ENCODE assay signal across 11 mouse cellular contexts in the genomic region with DNA sequence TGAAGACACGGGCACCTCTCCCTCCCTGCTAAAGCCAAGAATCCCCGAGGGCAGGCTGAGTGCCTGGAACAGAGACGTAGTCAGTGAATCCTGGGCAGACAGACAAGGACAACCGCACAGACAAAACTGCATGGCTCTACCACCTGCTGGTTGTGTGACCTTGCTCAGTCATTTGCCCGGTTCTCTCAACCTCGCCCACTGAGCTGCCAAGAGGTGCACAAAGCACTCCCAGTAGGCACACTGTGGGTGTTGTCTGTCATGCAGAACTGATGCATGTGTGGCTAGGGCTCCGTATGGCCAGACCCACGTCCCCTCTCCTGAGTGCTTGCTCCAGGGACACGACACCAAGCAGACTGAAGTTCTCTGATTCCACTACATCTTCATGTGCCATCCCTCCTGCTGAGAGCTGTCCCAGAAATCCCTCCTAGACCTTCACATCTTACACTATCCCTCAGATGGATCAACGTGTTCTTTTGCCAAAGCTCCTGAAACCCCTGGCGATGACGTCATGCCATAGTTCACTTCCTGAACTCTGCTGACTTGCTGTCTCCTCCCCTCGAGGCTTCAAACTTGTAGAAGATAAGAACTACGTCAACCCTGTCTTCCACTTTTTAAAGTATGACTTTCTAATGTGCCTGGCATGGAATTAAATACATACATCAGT. TPM values are rescaled to one million over a fixed set of nuclear protein-coding genes. Genes with fewer than 3 reads are reported as not detected.
DNase-seq lines count a peak whose midpoint lies in the region; ATAC-seq and TF ChIP-seq lines count a peak whose summit lies in the region.
"Had no signal": no experiment of that assay in that cellular context is flagged by ENCODE, and none has a peak within 500 bp of the region (broad histone marks: within the 10 kb centered on the region; RNA-seq: fewer than 3 reads in every experiment).

No protein-coding gene starts in this region.

- TF ChIP-seq POLR2A in CH12.LX (IDR thresholded peaks at IDR 0.05; ENCODE audit: low read depth, low read length): no peak

- peak; percentile 43 for DNase-seq in embryonic facial prominence, embryonic 14.5 days (ENCODE audit: low spot score)
- no peak for DNase-seq in embryonic facial prominence, embryonic 10.5 days (ENCODE audit: low spot score)
- peak; percentile 1 for DNase-seq in CH12.LX (ENCODE audit: extremely low read depth)
- DNase-seq in right cerebral cortex, postnatal 36 days (ENCODE audit: low spot score in 2 of 2): no peak
- no peak for DNase-seq in thymus, postnatal 14 days

- peaks cover 58% of the 10 kb centered on the region for H3K36me3 ChIP-seq in embryonic facial prominence, embryonic 14.5 days (ENCODE audit: control insufficient read depth, insufficient read depth, low read length)
- H3K36me3 ChIP-seq in embryonic facial prominence, embryonic 10.5 days (replicated peaks): peaks cover 58% of the 10 kb centered on the region
- peaks cover 27% of the 10 kb centered on the region for H3K36me3 ChIP-seq in intestine, embryonic 15.5 days
- H3K36me3 ChIP-seq in intestine, postnatal 0 days (ENCODE audit: control insufficient read depth, insufficient read depth): peaks cover 41% of the 10 kb centered on the region
- no peaks in the 10 kb centered on the region for H3K36me3 ChIP-seq in CH12.LX (replicated peaks in 1 of 2; ENCODE audit: control insufficient read depth in 1 of 2, insufficient read depth in 1 of 2, low read length in 1 of 2)
- H3K36me3 ChIP-seq: midbrain, embryonic 12.5 days had no signal

- 0 out of 2 replicates have a peak, but pooled peaks have one; percentile 23 for ATAC-seq in embryonic facial prominence, embryonic 14.5 days (ENCODE audit: low read depth)
- peak; percentile 37; the same call in 1 of the 2 replicates for ATAC-seq in intestine, embryonic 15.5 days
- no peak for ATAC-seq in intestine, postnatal 0 days
- peak; percentile 60; the same call in 1 of the 2 replicates for ATAC-seq in erythroid progenitor cell, adult 5-6 weeks (replicated peaks; ENCODE audit: low FRiP score, poor library complexity, severe bottlenecking)

- no peak for TF ChIP-seq RAD21 in CH12.LX (IDR thresholded peaks at IDR 0.05; ENCODE audit: low read depth, low read length)

- no peak overlapping the region for H3K9ac ChIP-seq in embryonic facial prominence, embryonic 14.5 days (ENCODE audit: low read depth, low read length)
- no peak overlapping the region for H3K9ac ChIP-seq in intestine, embryonic 15.5 days
- no peak overlapping the region for H3K9ac ChIP-seq in intestine, postnatal 0 days (ENCODE audit: low read depth, low read length)
- no peak overlapping the region for H3K9ac ChIP-seq in CH12.LX (ENCODE audit: insufficient read depth, low read depth)
- H3K9ac ChIP-seq: embryonic facial prominence, embryonic 12.5 days; midbrain, embryonic 12.5 days had no signal

- TF ChIP-seq CTCF in intestine, postnatal 0 days (IDR thresholded peaks at IDR 0.05; ENCODE audit: low read depth): no peak
- no peak for TF ChIP-seq CTCF in CH12.LX (conservative IDR thresholded peaks at IDR 0.05 in 1 of 2, IDR thresholded peaks at IDR 0.05 in 1 of 2; ENCODE audit: low read depth in 2 of 2, low read length in 2 of 2)

- H3K27me3 ChIP-seq in embryonic facial prominence, embryonic 14.5 days (replicated peaks; ENCODE audit: control insufficient read depth, insufficient read depth, low read length): no peaks in the 10 kb centered on the region
- H3K27me3 ChIP-seq in embryonic facial prominence, embryonic 10.5 days (replicated peaks; ENCODE audit: low read depth, poor library complexity, severe bottlenecking): 0 out of 2 replicates have a peak, but pooled peaks cover 2% of the 10 kb centered on the region
- H3K27me3 ChIP-seq in intestine, embryonic 15.5 days (replicated peaks): no peaks in the 10 kb centered on the region
- H3K27me3 ChIP-seq in intestine, postnatal 0 days (replicated peaks; ENCODE audit: control insufficient read depth, insufficient read depth, low read length): no peaks in the 10 kb centered on the region
- H3K27me3 ChIP-seq in CH12.LX (replicated peaks): no peaks in the 10 kb centered on the region
- H3K27me3 ChIP-seq: embryonic facial prominence, embryonic 12.5 days had no signal

- no peaks in the 10 kb centered on the region for H3K9me3 ChIP-seq in embryonic facial prominence, embryonic 14.5 days (ENCODE audit: control insufficient read depth, low read length)
- no peaks in the 10 kb centered on the region for H3K9me3 ChIP-seq in embryonic facial prominence, embryonic 10.5 days
- H3K9me3 ChIP-seq in intestine, embryonic 15.5 days: no peaks in the 10 kb centered on the region
- no peaks in the 10 kb centered on the region for H3K9me3 ChIP-seq in intestine, postnatal 0 days (ENCODE audit: control insufficient read depth)
- H3K9me3 ChIP-seq in CH12.LX (replicated peaks; ENCODE audit: low read length): no peaks in the 10 kb centered on the region
- H3K9me3 ChIP-seq: embryonic facial prominence, embryonic 12.5 days; limb, embryonic 10.5 days; midbrain, embryonic 12.5 days had no signal

- in situ Hi-C loops in CH12.LX (cut with MboI; ENCODE audit: low pct_ligation_motif_present, low pct_unique_long_range_greater_than_20kb, low sequenced_read_pairs): no loop called here

- H3K4me1 ChIP-seq in embryonic facial prominence, embryonic 14.5 days (ENCODE audit: control insufficient read depth, insufficient read depth, low read length): peaks cover 11% of the 10 kb centered on the region; the same call in 1 of the 2 replicates
- H3K4me1 ChIP-seq in embryonic facial prominence, embryonic 10.5 days: peaks cover 15% of the 10 kb centered on the region; the same call in 1 of the 2 replicates
- H3K4me1 ChIP-seq in intestine, embryonic 15.5 days (replicated peaks): 0 out of 2 replicates have a peak, but pooled peaks cover 5% of the 10 kb centered on the region
- H3K4me1 ChIP-seq in intestine, postnatal 0 days (replicated peaks; ENCODE audit: control insufficient read depth, insufficient read depth, low read length): no peaks in the 10 kb centered on the region
- H3K4me1 ChIP-seq in CH12.LX (ENCODE audit: control insufficient read depth in 1 of 2, insufficient read depth in 2 of 2): peaks cover 0 to 8% of the 10 kb centered on the region in 2 experiments; a peak in 1 of 4 replicates
- H3K4me1 ChIP-seq: limb, embryonic 10.5 days; midbrain, embryonic 12.5 days had no signal

- H3K27ac ChIP-seq in embryonic facial prominence, embryonic 14.5 days (replicated peaks; ENCODE audit: low read depth, low read length): peak overlapping the region; percentile 22; the same call in 1 of the 2 replicates
- H3K27ac ChIP-seq in embryonic facial prominence, embryonic 10.5 days (replicated peaks): no peak overlapping the region
- H3K27ac ChIP-seq in intestine, embryonic 15.5 days: no peak overlapping the region
- H3K27ac ChIP-seq in intestine, postnatal 0 days (ENCODE audit: low read depth, low read length): no peak overlapping the region
- H3K27ac ChIP-seq in CH12.LX (ENCODE audit: insufficient read depth, low read depth): no peak overlapping the region
- H3K27ac ChIP-seq: embryonic facial prominence, embryonic 12.5 days; limb, embryonic 10.5 days; midbrain, embryonic 12.5 days had no signal

- no peak for TF ChIP-seq EP300 in CH12.LX (IDR thresholded peaks at IDR 0.05; ENCODE audit: low read length)

- dilution Hi-C loops in CH12.LX (cut with MboI; ENCODE audit: extremely low pct_ligation_motif_present, extremely low pct_unique_long_range_greater_than_20kb, low sequenced_read_pairs): no loop called here

- no peaks in the 10 kb centered on the region for H3K79me2 ChIP-seq in CH12.LX (replicated peaks; ENCODE audit: control insufficient read depth, extremely low read depth, insufficient read depth, poor library complexity, severe bottlenecking)

- no peak overlapping the region for H3K4me2 ChIP-seq in embryonic facial prominence, embryonic 14.5 days (ENCODE audit: low read depth, low read length)
- no peak overlapping the region for H3K4me2 ChIP-seq in intestine, embryonic 15.5 days (replicated peaks)
- no peak overlapping the region for H3K4me2 ChIP-seq in intestine, postnatal 0 days (replicated peaks; ENCODE audit: low read depth)
- no peak overlapping the region for H3K4me2 ChIP-seq in CH12.LX (ENCODE audit: insufficient read depth, low read depth, poor library complexity, severe bottlenecking)
- H3K4me2 ChIP-seq: embryonic facial prominence, embryonic 12.5 days; midbrain, embryonic 12.5 days had no signal

- no peak overlapping the region for H3K4me3 ChIP-seq in embryonic facial prominence, embryonic 14.5 days (ENCODE audit: low read depth, low read length)
- H3K4me3 ChIP-seq in embryonic facial prominence, embryonic 10.5 days: no peak overlapping the region
- H3K4me3 ChIP-seq in intestine, embryonic 15.5 days (replicated peaks): no peak overlapping the region
- no peak overlapping the region for H3K4me3 ChIP-seq in intestine, postnatal 0 days (ENCODE audit: low read depth, low read length)
- no peak overlapping the region for H3K4me3 ChIP-seq in CH12.LX (replicated peaks in 1 of 3; ENCODE audit: low read depth in 2 of 3, low read length in 2 of 3, poor library complexity in 1 of 3)
- H3K4me3 ChIP-seq: embryonic facial prominence, embryonic 12.5 days; limb, embryonic 10.5 days; midbrain, embryonic 12.5 days had no signal

- 77% methylated on average over 14 of the region's 14 CpGs for WGBS in embryonic facial prominence, embryonic 14.5 days
- 91% methylated on average over 14 of the region's 14 CpGs for WGBS in embryonic facial prominence, embryonic 10.5 days
- 76% methylated on average over 14 of the region's 14 CpGs for WGBS in intestine, embryonic 15.5 days
- WGBS in intestine, postnatal 0 days: 74% methylated on average over 14 of the region's 14 CpGs

TF ChIP-seq in CH12.LX, 34 proteins besides CTCF, POLR2A, EP300 and RAD21:
- TF ChIP-seq ZMIZ1 (IDR thresholded peaks at IDR 0.05; ENCODE audit: low read depth, low read length): no peak
- no peak for TF ChIP-seq MAX (IDR thresholded peaks at IDR 0.05; ENCODE audit: low read length)
- TF ChIP-seq SIN3A (IDR thresholded peaks at IDR 0.05; ENCODE audit: low read length): no peak

RNA-seq across cellular contexts. Expression of gene Vangl1, which starts 45.6 kb away (rescaled TPM):
- polyA plus RNA-seq in embryonic facial prominence, embryonic 14.5 days (2014; fragmentation: Nextera tagmentation; extraction: Ambion mirVana): 20.8 and 26.6 TPM in 2 replicates
- 12.9 and 13.3 TPM in 2 replicates for polyA plus RNA-seq in embryonic facial prominence, embryonic 10.5 days (2016; fragmentation: Nextera tagmentation; extraction: Ambion mirVana)
- polyA plus RNA-seq in intestine, embryonic 15.5 days (2015; fragmentation: Nextera tagmentation; extraction: Ambion mirVana): 15.1 and 17.4 TPM in 2 replicates
- polyA plus RNA-seq in intestine, postnatal 0 days (2015; fragmentation: Nextera tagmentation; extraction: Ambion mirVana): 7.2 and 7.4 TPM in 2 replicates
- 0.04 TPM in 1 of 2 replicates, not detected in the other for total RNA-seq in CH12.LX (2012; rRNA removed)
- total RNA-seq in CH12.LX (2014; rRNA removed): not detected in 2 replicates
- polyA plus RNA-seq in CH12.LX (2012; ENCODE audit: insufficient read length, low read depth): not detected in 2 replicates
- 31.0 and 61.6 TPM in 2 replicates for total RNA-seq in erythroid progenitor cell, adult 5-6 weeks (2015; ENCODE audit: low replicate concordance)
- total RNA-seq in erythroid progenitor cell, adult 5-6 weeks (2017; ENCODE audit: low replicate concordance): 52.2 and 109 TPM in 2 replicates

Comparison
In these comparisons a context has a peak if more than half of its experiments do, and no peak if none do; other contexts are left out.
1. DNase-seq: peak in embryonic facial prominence, embryonic 14.5 days (single experiment) and CH12.LX (single experiment); none in embryonic facial prominence, embryonic 10.5 days (single experiment), right cerebral cortex, postnatal 36 days (0 of 2) and thymus, postnatal 14 days (single experiment).